10 mouse cellular contexts compared by ENCODE assay signal in the genomic region with DNA sequence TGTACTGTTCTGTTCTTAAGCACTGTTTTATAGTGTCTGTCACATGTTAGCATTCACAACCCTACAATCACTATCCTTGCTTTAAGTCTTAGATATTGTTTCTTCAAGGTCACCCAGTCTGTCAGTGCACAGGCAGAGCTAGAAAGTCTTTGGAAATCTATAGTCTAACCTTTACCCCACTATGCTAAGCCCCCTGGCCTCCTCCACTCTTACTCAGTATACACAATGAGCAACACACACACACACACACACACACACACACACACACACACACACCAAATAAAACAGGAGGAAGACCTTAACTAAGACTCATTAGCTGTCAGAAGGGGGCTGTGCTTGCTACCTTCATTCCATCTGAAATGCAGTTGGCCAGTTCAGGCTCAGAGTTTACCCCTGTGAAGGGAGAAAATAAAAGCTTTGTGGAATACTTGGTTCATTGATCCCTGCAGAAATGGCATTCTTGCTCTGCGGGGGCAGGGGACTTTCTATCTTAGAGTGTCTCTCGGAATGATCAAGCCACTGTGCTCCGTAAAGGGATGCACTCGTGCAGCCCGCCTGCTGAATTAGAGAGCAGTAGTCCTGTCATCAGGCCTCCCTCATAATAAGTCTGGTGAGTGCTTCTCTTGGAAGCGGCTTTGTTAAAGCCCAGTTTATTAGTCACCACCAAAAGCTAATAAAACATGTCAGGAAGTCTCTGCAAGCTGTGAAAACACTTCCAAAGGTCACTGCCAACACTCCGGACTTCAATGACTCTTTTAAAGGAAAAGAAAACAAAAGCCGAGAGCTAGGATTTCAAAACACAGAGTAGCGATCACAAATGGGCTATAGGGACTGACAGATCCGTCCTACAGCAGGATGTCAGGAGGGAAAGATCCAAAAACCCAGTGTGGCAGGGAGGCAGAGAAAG.
DNase-seq lines count a peak whose midpoint lies in the region; ATAC-seq lines count a peak whose summit lies in the region.
"Had no signal": no experiment of that assay in that cellular context is flagged by ENCODE, and none has a peak within 500 bp of the region (broad histone marks: within the 10 kb centered on the region; RNA-seq: fewer than 3 reads in every experiment).

No protein-coding gene starts in this region.

- no peak overlapping the region for H3K27ac ChIP-seq in heart, embryonic 14.5 days (replicated peaks in 1 of 2; ENCODE audit: control insufficient read depth in 1 of 2, insufficient read depth in 1 of 2, low read depth in 2 of 2, low read length in 2 of 2)
- no peak overlapping the region for H3K27ac ChIP-seq in embryonic facial prominence, embryonic 10.5 days (replicated peaks)
- no peak overlapping the region for H3K27ac ChIP-seq in neural tube, embryonic 12.5 days

- DNase-seq in heart, postnatal 4 days, result no peak
- DNase-seq in embryonic facial prominence, embryonic 10.5 days (ENCODE audit: low spot score), result peak; percentile 25
- peak; percentile 65 for DNase-seq in large intestine, adult 2 months (ENCODE audit: low read depth, low spot score)
- no peak for DNase-seq in frontal cortex, adult 2 months (ENCODE audit: extremely low spot score in 1 of 2, low spot score in 1 of 2)
- no peak for DNase-seq in urinary bladder, postnatal 10 days (ENCODE audit: low spot score)
- DNase-seq in ovary, adult 18-20 months (ENCODE audit: low spot score), result no peak
- DNase-seq: cerebellum, adult 18-20 months; thymus, postnatal 36 days had no signal

- no peaks in the 10 kb centered on the region for H3K9me3 ChIP-seq in heart, embryonic 14.5 days (ENCODE audit: control insufficient read depth, low read length)
- no peaks in the 10 kb centered on the region for H3K9me3 ChIP-seq in embryonic facial prominence, embryonic 10.5 days
- no peaks in the 10 kb centered on the region for H3K9me3 ChIP-seq in neural tube, embryonic 12.5 days

- H3K4me2 ChIP-seq in heart, embryonic 14.5 days (ENCODE audit: low read length), result peak overlapping the region; percentile 21
- H3K4me2 ChIP-seq in neural tube, embryonic 12.5 days (replicated peaks), result 0 out of 2 replicates have a peak overlapping the region, but pooled peaks have one; percentile 27

- WGBS in heart, embryonic 14.5 days, result 29% methylated on average over 10 of the region's 10 CpGs
- WGBS in embryonic facial prominence, embryonic 10.5 days, result 20% methylated on average over 10 of the region's 10 CpGs
- WGBS in large intestine, adult 2 months, result 12% methylated on average over 10 of the region's 10 CpGs
- WGBS in neural tube, embryonic 12.5 days, result 3% methylated on average over 10 of the region's 10 CpGs

- H3K27me3 ChIP-seq in heart, embryonic 14.5 days (ENCODE audit: control insufficient read depth, insufficient read depth, low read length), result no peaks in the 10 kb centered on the region; the same call in 1 of the 2 replicates
- H3K27me3 ChIP-seq in embryonic facial prominence, embryonic 10.5 days (replicated peaks; ENCODE audit: low read depth, poor library complexity, severe bottlenecking), result peaks cover 5% of the 10 kb centered on the region; the same call in 1 of the 2 replicates
- H3K27me3 ChIP-seq in neural tube, embryonic 12.5 days (replicated peaks), result no peaks in the 10 kb centered on the region

- H3K4me1 ChIP-seq in heart, embryonic 14.5 days (ENCODE audit: control insufficient read depth in 2 of 2, insufficient read depth in 2 of 2, low read length in 2 of 2), result peaks cover 0 to 11% of the 10 kb centered on the region in 2 experiments; a peak in 3 of 4 replicates
- H3K4me1 ChIP-seq in embryonic facial prominence, embryonic 10.5 days, result peaks cover 15% of the 10 kb centered on the region
- H3K4me1 ChIP-seq in neural tube, embryonic 12.5 days, result peaks cover 13% of the 10 kb centered on the region

- no peaks in the 10 kb centered on the region for H3K36me3 ChIP-seq in heart, embryonic 14.5 days (ENCODE audit: control insufficient read depth, insufficient read depth, low read length)
- H3K36me3 ChIP-seq in embryonic facial prominence, embryonic 10.5 days (replicated peaks), result no peaks in the 10 kb centered on the region; the same call in 1 of the 2 replicates
- no peaks in the 10 kb centered on the region for H3K36me3 ChIP-seq in neural tube, embryonic 12.5 days

- H3K9ac ChIP-seq in heart, embryonic 14.5 days (ENCODE audit: low read length), result no peak overlapping the region
- no peak overlapping the region for H3K9ac ChIP-seq in neural tube, embryonic 12.5 days

- ATAC-seq in heart, embryonic 14.5 days (ENCODE audit: insufficient number of reproducible peaks, insufficient read depth, low FRiP score, low read depth), result peak; percentile 54
- ATAC-seq in neural tube, embryonic 12.5 days (ENCODE audit: low FRiP score, low read depth), result peak; percentile 75; the same call in 1 of the 2 replicates

- H3K4me3 ChIP-seq in heart, embryonic 14.5 days (ENCODE audit: control insufficient read depth in 1 of 2, insufficient read depth in 1 of 2, low read depth in 1 of 2, low read length in 2 of 2), result no peak overlapping the region
- H3K4me3 ChIP-seq in embryonic facial prominence, embryonic 10.5 days, result no peak overlapping the region
- H3K4me3 ChIP-seq in neural tube, embryonic 12.5 days, result no peak overlapping the region

Comparison
In these comparisons a context has a peak if more than half of its experiments do, and no peak if none do; other contexts are left out.
1. DNase-seq: peak in embryonic facial prominence, embryonic 10.5 days (single experiment) and large intestine, adult 2 months (single experiment); none in heart, postnatal 4 days (single experiment), frontal cortex, adult 2 months (0 of 2), urinary bladder, postnatal 10 days (single experiment) and ovary, adult 18-20 months (single experiment).